Mouse (Mus musculus) lung, postnatal 25 days (tissue): ENCODE data around the gene B3gat3.
"Not testable (repeated sequence)": the region's sequence is repeated elsewhere in the genome, so short reads cannot be mapped to it uniquely, and the experiment has no call there.

ENCODE experiments used
- DNase-seq: peaks from one replicate; pipeline ENCODE4 v3.0.0; 2022; ENCODE audit warnings: low spot score

B3gat3 gene

DNA sequence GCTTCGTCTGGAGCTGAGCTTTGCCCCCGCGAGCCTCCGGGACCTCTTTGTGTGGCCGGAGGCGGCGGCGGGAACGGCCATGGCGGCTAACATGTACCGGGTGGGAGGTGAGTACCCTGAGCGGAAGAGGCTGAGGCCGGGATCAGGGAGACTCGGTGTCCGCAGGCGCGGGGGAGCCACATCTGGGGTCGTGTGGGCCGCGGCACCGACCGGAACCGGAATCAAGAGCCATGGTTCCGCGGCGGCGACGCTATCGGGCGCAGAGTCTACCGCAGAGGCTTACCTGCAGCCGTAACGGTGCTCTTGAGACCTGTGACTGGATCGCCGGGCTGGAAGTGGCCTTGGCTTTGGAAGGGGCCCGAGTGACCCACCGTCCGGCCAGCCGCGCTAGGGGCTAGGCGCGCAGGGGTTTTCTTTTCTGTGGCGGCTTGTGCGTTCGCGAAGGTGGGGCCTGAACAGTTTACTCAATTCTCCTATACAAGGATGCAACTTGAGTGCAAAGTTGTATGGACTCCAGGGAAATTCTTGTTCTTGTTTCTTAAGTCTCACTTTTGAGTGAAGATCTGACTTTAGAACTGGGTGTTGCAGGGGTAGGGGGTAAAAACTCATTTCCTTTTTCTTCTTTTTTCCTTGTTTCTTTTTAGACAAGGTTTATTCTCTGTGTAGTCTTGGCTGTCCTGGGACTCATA, 22.2 kb downstream of the B3gat3 start:
- peak; percentile 36 for DNase-seq

DNA sequence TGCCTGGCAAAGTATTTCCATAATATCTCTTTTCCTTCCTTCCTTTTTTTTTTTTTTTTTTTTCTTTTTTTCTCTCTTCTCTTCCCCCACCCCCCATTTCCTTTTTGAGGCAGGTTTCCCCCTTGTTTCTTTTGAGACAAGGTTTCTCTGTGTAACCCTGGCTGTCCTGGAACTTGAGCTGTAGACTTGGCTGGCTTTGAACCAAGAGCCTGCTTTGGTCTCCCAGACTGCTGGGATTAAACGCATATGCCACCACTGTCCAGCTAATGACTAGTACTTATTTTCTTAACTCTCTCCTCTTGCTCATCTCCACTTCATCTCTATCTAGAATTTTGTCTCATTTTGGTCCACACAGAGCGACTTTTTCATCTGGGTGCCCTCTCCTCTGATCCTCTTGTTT, 22.9 kb downstream of the B3gat3 start:
- DNase-seq: no peak

DNA sequence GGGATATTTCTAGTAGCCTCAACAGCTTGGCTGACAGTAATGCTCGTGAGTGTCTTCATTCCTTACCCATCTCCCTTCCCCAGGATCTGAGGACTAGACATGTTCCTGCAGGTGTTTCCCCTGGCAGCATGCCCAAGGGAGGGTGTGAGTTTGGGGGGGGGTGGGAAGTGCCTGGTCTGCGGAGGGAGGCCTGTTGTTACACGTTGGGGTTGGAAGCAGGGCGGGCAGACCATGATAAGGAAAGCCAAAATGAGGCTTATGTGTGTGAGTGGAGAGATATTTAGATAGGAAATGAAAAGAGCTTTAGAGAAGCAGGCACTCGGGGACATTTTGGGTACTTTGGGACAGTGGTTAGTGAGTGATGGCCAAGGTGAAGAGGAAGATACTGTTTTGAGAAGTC, 23.9 kb downstream of the B3gat3 start:
- no peak for DNase-seq

DNA sequence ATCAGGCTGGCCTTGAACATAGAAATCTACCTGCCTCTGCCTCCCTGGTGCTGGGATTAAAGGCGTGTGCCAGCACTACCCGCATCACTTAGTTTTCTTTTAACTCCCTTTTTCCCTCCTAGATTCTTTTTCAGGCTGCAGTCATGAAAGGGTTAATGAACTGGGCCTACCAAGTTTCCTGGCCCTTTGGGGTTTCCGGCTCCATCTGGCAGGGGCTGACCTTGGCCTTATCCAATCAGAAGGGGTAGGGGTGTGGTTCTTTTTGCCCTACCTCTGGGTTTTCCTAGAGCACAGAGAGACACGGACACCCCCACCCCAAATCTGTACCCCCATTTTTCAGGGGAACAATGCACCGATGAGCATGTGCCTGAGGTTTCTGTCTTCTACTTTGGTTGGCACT, 24.6 kb downstream of the B3gat3 start:
- DNase-seq: peak; percentile 66

DNA sequence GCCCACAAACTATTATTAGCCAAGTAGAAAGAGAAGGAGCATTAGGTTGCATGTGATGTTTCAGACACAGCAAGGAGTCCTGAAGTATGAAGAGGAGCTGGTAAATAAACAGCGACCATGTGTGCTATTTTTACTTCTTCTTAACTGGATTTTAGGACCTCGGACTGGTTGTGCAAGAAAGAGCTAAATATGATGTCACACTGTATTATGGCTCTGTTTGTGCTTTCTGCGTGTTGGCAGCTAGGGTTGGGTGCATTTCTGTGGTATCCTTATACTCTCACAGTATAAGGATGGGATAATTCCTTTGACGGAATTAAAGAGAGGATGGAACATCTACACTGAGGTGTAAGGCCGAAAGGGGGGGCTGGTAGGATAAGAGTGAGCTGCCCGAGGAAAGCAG, 25.1 kb downstream of the B3gat3 start:
- no peak for DNase-seq

DNA sequence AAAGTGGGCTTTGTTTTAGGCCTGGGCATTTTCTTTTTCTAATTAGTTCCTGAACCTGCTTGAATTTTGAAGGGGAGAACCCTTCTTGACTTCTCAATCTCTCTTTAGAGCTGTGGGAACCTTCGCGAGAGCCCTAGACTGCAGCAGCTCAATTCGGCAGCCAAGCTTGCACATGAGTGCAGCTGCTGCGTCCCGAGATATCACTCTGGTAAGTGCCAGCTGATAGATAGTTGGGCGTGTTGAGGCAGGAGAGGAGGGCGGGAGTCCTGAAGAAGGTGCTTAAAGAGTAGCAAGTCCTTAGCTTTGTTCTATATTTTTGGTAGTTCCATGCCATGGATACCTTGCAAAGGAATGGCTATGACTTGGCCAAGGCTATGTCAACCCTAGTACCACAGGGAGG, 26.8 kb downstream of the B3gat3 start:
- DNase-seq: no peak

DNA sequence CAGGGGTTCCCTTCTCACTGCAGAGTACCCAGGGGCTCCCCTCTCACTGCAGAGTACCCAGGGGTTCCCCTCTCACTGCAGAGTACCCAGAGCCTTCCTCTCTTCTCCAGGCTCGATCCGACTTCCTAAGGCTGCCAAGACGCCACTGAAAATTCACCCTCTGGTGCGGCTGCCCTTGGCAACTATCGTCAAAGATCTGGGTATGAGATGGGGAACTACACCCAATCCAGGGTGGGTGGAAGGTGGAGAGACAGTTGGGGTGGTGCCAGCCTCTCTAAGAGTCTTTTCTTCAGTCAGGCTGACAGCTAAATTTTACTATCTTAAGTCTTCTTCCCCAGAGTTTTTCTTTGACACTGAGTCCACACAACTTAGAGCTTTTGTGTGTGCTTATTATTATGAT, 30.0 kb downstream of the B3gat3 start:
- no peak for DNase-seq

DNA sequence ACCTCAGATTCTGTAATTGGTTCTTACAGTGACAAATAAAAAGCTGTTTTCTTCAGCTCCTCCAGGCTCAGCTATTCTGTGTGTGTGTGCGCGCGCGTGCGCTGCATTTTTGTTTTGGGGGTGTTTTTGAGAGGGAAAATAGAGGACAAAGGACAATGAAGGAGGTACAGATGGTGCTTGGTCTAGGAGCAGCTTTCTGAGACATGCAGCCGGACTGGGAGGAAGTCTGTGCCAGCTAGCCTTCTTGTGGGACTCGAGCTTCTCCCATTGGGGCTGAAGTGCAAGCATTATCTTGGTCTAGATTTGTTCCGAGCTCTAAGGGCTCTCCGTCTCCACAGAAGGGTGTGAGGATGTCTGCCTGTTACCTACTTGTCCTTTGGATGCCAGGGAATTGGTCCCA, 32.1 kb downstream of the B3gat3 start:
- DNase-seq: no peak

DNA sequence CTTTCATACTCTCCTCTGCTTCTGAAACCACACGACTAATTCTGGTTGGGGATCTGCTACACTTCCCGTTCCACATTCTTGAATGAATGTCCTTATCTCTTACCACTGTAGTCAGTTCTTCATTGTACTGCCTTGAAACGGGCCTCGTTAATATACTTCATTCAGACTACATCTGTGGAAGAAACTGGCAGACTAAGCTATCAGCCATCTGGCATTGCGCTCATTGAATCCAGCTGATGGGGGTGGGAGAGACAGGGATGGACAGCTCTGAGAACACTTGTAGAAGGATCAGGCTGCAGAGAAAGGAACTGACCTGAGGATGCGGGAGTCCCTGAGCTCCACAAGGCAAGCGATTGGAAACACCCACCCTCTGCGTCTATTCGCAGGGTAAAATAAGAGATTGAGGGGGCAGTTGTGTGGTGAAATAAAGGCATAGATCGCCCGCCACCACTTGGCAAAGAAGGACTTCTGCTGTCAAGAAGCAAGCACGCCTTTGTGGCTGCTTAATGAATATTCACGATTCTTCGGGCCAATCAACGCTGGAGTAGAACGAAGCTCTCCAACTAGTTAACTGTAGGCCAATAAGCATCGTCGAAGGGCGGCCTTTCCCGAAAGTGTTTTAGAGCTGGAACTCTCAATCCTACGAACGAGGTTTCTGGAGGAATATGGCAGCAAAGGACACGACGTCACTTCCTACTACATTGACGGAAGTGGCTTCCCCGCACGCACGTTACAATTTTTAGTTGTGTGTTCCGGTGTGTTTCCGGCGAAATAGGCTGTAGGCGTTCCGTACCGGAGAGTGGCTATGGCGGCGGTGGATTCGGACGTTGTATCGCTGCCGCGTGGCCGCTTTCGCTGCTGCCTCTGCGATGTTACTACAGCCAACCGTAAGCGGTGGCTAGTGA, 33.2 kb downstream of the B3gat3 start, which contains the start of gene Tut1:
Gene Tut1, plus strand, starts transcription at position 713 of the 905 bp plus-strand sequence.
- DNase-seq: peak; percentile 96

DNA sequence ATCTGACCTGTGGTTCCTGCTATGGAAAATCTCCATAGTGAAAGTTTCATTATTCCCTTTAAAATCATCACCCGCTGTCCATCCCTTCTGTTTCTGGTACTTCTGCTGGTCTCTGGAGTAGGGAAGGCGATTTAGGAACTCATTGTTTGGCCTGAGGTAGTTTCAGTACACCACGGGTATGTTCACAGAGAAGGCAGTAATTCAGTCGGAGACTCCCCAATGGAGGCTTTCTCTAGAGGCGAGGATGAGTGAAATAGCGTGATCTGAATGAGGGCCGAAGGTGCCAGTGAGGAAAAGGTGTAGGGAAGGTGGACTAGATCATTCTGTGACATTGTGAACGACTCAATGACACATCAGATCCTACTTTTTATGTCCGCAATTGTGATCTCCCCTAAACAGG, 34.0 kb downstream of the B3gat3 start:
- no peak for DNase-seq

DNA sequence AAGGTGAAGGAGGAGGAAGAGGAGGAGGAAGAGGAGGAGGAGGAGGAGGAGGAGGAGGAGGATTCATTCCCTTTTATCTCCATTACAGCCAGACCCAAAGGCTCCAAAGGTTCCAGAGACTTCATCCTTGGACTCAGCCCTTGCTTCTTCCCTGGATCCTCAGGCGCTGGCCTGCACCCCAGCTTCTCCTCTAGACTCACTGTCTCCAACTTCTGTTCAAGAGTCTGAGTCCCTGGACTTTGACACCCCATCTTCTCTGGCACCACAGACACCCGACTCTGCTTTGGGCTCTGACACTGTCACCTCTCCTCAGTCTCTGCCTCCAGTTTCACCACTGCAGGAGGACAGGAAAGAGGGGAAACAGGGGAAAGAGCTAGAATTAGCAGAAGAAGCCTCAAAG, 42.1 kb downstream of the B3gat3 start:
- DNase-seq: no peak

DNA sequence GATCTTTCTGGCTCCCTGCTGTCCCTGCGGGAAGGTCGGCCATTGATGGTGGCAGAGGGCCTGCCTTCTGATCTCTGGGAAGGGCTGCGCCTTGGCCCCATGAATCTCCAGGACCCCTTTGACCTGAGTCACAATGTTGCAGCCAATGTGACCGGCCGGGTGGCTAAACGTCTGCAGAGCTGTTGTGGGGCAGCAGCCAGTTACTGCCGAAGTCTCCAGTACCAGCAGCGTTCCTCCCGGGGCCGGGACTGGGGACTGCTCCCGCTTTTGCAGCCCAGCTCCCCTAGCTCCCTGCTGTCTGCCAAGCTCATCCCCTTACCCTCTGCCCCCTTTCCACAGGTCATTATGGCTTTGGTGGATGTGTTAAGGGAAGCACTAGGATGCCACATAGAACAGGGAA, 44.9 kb downstream of the B3gat3 start:
- DNase-seq: no peak

DNA sequence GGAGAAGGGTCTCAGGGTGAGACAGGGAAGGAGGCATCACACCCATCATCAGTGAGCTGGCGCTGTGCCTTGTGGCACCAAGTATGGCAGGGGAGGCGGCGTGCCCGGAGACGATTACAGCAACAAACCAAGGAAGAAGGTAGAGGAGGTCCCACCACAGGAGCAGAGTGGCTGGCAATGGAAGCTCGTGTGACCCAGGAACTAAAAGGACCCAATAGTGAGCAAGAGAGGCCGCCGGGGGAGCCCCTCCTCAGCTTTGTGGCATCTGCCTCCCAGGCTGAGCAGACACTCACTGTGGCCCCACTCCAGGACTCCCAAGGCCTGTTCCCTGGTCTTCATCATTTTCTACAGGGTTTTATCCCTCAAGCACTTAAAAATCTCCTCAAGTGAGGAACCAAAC, 45.6 kb downstream of the B3gat3 start:
- no peak for DNase-seq

DNA sequence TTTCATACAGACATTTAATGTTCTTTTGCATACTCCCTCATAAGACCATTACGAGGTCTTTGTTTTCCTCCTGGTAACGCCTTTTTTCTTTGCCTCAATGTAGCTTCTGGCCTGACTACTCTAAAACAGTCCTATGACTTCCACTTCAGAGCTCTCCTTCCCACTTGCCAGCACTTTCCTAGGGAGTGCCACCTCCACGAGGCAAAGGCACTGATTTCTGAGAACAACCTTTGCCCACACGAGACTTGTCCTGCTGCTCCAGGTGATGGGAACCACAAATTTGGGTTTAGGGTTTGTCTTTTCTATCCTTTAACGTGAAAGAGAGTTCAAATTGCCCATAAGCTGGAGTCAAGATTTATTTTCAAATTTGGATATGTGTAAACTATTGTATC, 46.0 kb downstream of the B3gat3 start:
- peak; percentile 59 for DNase-seq

DNA sequence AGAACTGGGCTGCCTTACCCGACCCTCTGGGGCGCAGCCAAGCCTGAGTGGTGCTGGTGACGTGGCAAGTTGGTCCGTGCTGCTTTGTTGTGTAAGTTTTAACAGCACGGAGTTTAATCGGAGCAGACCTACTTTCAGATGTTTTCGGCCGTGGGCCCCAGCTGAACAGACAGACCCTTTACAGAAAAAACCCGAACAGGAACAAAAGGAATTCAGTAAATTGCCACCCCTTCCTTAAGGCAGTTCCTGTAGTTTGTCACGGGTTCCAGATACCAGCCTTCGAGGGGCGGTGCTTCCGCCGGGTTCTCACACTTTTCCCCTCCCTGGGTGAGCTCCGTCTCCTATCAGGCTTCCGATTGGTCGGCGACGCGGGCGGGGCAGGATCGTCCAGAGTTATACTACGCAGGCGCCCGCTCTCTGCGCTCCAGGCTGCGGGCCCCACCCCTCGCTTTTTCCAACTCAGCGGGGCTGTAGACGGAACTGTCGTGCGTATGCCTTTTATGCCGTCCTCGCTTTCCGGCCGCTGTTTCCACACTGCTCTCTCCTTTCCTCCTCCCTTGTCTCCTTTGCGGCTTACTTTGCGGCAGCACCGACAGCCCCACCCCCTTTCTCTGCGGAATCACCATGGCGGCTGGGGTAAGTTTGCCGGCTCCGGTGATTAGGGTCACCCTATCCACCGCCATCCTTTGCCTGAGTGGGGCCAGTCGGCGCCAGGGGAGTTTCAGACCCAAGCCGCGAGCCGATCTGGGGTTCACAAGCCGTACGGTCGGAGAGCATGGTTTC, 46.6 kb downstream of the B3gat3 start, which contains the start of gene Eef1g:
Gene Eef1g, plus strand, starts transcription at position 452 of the 783 bp plus-strand sequence.
- DNase-seq: peak; percentile 100

DNA sequence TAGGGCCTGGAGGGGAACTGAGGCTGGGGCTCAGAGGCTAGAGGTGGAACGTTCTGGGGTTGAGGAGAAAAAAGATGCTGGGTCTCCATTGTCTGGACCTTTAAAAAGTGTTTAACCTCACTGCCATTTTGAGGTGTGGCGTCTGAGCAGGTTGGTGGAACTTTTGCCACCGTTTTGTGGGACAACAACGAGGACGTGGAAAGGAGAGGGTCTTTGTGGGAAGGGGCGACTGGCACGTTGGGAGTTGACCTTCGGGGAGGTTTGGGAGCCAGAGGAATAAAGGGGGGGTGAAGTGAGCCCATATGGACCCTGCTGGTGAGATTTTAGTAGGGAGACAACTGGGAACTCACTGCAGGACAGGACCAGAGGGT, 47.2 kb downstream of the B3gat3 start:
- DNase-seq: no peak

DNA sequence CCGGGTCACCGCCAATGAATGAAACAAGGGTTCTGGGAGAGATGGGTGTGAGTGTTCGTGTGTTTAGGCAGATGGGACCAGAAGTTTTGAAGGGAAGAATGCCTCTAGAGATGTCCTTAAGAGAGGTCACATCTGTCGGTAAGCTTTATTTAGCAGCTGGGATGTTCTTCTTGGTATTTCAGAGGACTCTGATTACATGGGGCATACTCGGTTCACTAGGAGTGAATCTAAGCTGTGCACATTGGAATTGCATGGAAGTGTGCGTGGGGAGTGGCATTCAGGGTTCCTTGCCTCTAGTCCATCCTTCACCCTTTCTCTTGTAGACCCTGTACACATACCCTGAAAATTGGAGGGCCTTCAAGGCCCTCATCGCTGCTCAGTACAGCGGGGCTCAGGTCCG, 47.7 kb downstream of the B3gat3 start:
- no peak for DNase-seq

DNA sequence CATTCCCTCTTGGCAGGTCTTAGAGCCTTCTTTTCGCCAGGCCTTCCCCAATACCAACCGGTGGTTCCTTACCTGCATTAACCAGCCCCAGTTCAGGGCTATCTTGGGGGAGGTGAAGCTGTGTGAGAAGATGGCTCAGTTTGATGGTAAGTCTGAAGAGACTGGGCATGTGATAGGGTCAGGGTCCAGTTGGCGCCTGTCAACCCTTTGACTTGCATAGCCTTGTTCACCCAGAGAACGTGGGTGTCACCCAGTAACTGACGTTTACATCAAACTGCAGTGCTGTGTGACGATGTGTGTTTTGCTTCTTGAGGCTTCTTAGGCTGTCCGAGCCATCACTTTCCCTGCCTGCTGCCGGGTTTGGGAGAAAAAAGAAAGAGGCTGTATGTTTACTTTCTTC, 52.3 kb downstream of the B3gat3 start:
- DNase-seq: not testable (repeated sequence)

DNA sequence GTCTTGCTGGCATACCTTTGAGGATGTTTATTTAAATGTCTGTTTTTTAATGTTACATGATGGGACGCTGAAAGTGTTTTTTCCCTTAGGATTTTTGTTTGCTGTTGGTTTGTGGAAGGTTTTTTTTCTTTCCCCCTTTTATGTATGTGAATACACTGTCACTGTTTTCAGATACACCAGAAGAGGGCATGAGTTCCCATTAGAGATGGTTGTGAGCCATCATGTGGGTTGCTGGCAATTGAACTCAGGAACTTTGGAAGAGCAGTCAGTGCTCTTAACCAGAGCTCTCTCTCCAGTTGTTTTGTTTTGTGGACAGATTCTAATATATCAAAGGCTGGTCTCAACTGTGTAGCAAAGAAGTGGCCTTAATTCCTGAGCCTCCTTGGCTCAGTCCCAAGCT, 54.5 kb downstream of the B3gat3 start:
- DNase-seq: no peak

DNA sequence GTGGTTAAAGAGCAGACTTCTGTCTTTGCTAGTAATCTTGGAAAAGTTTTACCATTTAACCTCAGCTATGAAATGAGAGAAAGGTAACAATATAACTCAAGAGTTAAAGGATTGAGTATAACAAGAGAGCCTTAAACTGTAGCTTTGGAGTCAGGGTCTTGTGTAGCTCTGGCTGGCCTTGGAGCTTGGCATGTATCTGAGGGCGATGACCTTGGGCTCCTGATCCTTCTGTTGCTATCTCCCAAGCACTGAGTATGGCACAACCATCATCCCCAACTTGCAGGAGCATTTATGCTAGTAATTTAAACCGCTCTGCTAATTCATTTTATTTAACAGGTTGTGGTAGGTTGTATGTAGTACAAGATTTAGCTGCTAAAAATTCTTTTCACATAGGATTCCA, 55.3 kb downstream of the B3gat3 start:
- DNase-seq: no peak

DNA sequence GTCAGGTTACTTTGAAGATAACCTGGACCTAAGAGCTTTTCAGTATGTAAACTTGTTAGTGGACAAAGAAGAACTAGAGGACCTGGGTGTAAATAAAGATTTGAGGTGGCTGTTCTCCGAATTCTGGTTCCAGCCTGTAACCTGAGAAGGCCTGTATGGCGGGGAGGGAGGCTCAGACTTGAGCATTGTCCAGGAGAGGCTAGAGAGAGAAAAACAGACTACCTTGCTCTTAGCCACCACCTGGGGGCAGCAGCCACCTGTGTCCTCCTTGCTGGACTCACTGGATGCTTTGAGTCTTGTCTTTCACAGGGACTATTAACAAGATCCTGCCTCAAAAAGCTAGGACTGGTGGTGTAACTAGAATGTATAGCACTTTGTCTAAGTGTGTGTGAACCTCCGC, 56.4 kb downstream of the B3gat3 start:
- DNase-seq: peak; percentile 73
